Mouse (Mus musculus) lung, embryonic 15.5 days (tissue): ENCODE measurements around the gene Pgls. TPM values are rescaled to one million over a fixed set of nuclear protein-coding genes. Genes with fewer than 3 reads are reported as not detected.

Experiments
- ATAC-seq: fragments of 200-750 bp; cut with Nextera tagmentation; 2 replicates; pipeline ENCODE4 v1.8.0; 2017; ENCODE audit warnings: moderate number of reproducible peaks, borderline replicate concordance; ENCODE audit not compliant: low FRiP score, low TSS enrichment; ENCODE audit errors: extremely low read depth
- H3K27ac ChIP-seq: fragments of 300-500 bp; sonication (generic); 2 replicates; pipeline ENCODE4 v1.5.1; 2015; ENCODE audit warnings: moderate library complexity, mild to moderate bottlenecking, inconsistent platforms
- H3K27me3 ChIP-seq: fragments of 300-500 bp; sonication (generic); 2 replicates; pipeline ENCODE4 v1.6.1; 2015; ENCODE audit warnings: inconsistent platforms
- H3K36me3 ChIP-seq: fragments of 300-500 bp; sonication (generic); 2 replicates; pipeline ENCODE4 v1.6.1; 2015; ENCODE audit warnings: inconsistent platforms
- H3K4me1 ChIP-seq: fragments of 300-500 bp; sonication (generic); 2 replicates; pipeline ENCODE4 v1.6.1; 2015; ENCODE audit warnings: inconsistent platforms
- H3K4me2 ChIP-seq: fragments of 300-500 bp; sonication (generic); 2 replicates; pipeline ENCODE4 v1.6.1; 2015; ENCODE audit warnings: inconsistent platforms, mild to moderate bottlenecking, moderate library complexity
- H3K4me3 ChIP-seq: fragments of 300-500 bp; sonication (generic); 2 replicates; pipeline ENCODE4 v1.5.1; 2015; ENCODE audit warnings: mild to moderate bottlenecking, inconsistent platforms
- H3K9ac ChIP-seq: fragments of 300-500 bp; sonication (generic); 2 replicates; pipeline ENCODE4 v1.6.1; 2015; ENCODE audit warnings: inconsistent platforms
- H3K9me3 ChIP-seq: fragments of 300-500 bp; sonication (generic); 2 replicates; pipeline ENCODE4 v1.6.1; 2016; ENCODE audit warnings: inconsistent platforms
- WGBS: fragments of 180-500 bp; shearing (Covaris S2); methylation state at CpG from one replicate; pipeline ENCODE4 v1.1.7; 2015; 5-methylcytosine and 5-hydroxymethylcytosine counted together
- microRNA-seq: library from miRNA; unstranded; fragments of <30 nt; microRNA quantifications from one replicate; pipeline ENCODE4, GENCODE M21; 2016
- polyA plus RNA-seq: library from polyadenylated mRNA; unstranded; fragments of >200 nt; fragmentation: Nextera tagmentation; extraction: Ambion mirVana; gene quantifications from 2 replicates; pipeline ENCODE4 v1.2.1, GENCODE M21; 2015

The Pgls gene
- polyA plus RNA-seq, 1 experiment from 2014 or later = 228 TPM

DNA sequence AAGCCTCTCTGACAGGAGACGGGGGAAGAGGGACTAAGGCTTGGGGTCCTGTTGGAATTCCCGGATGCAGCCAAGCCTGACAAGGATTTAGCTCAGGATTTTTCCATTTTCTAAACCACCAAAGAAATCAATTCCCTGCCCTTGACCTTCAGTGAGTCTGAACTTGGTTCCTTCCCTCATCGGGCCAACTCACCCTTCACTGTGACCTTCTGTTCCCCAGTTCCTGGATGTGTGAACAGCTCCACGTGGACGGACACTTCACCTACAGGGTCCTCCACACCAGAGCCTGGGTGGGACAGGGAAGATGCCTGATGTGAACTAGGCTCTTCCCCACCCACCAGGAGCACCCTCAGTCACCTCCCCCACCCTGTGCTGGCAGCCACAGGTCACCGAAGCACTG lies 38.8 kb downstream of the Pgls start:
- no peak overlapping the region for H3K9ac ChIP-seq
- H3K4me3 ChIP-seq = no peak overlapping the region
- peaks cover 39% of the 10 kb centered on the region for H3K4me1 ChIP-seq
- no peak overlapping the region for H3K4me2 ChIP-seq
- H3K9me3 ChIP-seq = no peaks in the 10 kb centered on the region
- WGBS = 84% methylated on average over 6 of the region's 6 CpGs
- H3K27ac ChIP-seq = no peak overlapping the region
- no peaks in the 10 kb centered on the region for H3K36me3 ChIP-seq
- no peak for ATAC-seq
- peaks cover 39% of the 10 kb centered on the region for H3K27me3 ChIP-seq

DNA sequence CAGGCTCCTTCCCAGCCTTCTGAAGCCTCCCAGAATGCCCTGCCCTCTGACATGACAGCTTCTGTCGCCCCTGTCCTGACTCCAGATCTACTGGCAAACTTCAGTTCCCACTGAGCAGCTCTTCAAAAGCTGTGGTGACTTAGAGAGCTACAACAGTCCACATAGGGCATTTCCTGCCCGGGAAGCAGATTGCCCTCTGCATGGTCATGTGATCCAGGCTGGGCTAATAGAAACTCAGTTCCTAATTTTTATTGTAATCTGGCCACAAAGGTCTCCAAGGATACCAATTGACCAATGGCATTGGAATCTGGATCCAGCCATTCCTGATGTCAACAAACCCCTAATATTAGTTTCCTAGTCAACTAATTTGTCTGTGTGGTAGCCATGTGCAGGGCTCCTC lies 39.9 kb downstream of the Pgls start:
- Histone ChIP-seq H3K4me2 (no peak overlapping the region), H3K9me3 (no peaks in the 10 kb centered on the region), H3K27me3 (peaks cover 44% of the 10 kb centered on the region), H3K4me1 (peaks cover 39% of the 10 kb centered on the region), H3K36me3 (no peaks in the 10 kb centered on the region), H3K27ac (no peak overlapping the region), H3K9ac (no peak overlapping the region), H3K4me3 (no peak overlapping the region)
- 66% methylated on average over 2 of the region's 2 CpGs for WGBS
- no peak for ATAC-seq

DNA sequence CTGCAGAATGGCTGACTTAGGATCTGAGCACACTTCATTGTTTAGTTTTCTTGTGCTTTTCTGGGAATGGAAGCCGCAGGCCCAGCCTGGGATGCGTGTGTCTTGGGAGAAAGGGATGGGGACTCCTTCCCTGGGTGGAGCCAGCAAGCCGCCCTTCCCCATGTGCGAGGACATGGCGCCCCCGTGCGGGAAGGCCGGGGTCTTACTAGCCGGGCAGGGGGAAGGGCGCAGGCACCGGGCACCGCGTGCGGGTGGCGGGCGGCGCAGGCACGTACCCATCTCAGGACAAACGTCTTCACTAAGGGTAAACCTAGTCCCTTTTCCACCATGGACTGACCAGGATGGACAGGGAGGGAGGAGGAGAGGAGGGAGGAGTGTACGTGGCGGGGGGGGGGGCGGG lies 41.2 kb downstream of the Pgls start:
- no peak for ATAC-seq
- Histone ChIP-seq H3K9ac (no peak overlapping the region), H3K4me3 (no peak overlapping the region), H3K4me1 (peaks cover 27% of the 10 kb centered on the region), H3K27ac (no peak overlapping the region), H3K27me3 (peaks cover 44% of the 10 kb centered on the region), H3K9me3 (no peaks in the 10 kb centered on the region), H3K36me3 (no peaks in the 10 kb centered on the region), H3K4me2 (no peak overlapping the region)
- 9% methylated on average over 10 of the region's 22 CpGs for WGBS

GRCm38 (mm10) chr8:71633981-71634667 lies 42.1 kb downstream of the Pgls start:
- WGBS = 4% methylated on average over 26 of the region's 26 CpGs
- ATAC-seq = no peak
- peak overlapping the region; percentile 43 for H3K4me2 ChIP-seq
- H3K27me3 ChIP-seq = peaks cover 44% of the 10 kb centered on the region
- H3K27ac ChIP-seq = no peak overlapping the region
- H3K9me3 ChIP-seq = no peaks in the 10 kb centered on the region
- peaks cover 17% of the 10 kb centered on the region for H3K4me1 ChIP-seq
- peak overlapping the region; percentile 14; the same call in 1 of the 2 replicates for H3K4me3 ChIP-seq
- H3K36me3 ChIP-seq = no peaks in the 10 kb centered on the region
- no peak overlapping the region for H3K9ac ChIP-seq

DNA sequence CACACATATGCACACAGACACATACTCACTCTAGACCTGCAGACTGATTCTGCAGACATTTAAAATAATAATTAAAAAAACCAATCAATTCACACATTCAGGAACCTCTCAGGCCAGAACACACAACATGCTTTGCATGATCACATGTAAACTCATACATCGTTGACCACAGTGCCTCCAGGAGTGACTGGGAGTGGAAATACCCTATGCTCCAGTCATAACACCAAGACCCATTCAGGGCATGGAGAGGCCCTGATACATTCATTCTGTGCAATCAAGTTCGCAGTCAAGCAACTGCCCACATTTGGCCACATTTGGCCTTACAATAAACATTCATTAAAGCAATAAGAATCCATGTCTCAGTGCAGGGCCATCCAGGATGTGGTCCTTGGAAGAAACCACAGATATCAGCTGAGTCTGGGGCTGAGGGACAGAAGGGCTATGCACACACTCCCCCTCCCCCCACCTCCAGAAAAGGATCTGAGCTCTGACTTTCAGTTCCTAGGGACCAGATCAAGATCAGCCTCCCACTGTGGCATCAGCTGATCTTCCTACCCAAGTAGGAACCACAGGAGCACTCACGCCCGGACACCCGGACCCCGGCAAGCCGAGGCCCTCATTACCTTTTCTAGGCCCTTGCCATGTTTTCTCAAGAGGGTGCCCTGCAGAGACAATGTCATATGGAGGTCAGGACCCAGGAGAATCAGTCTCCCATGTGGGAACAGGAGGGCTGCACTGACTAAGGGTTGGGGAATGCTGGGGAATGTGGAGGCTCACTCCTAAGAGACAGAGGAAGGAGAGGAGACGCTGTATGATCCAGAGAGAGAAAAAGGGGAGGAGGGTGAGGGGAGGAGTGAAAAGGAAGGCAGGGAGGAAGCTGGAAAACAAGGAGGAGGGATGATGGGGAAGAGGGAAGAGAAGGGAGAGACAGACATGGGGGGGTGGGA lies 45.4 kb downstream of the Pgls start:
- Histone ChIP-seq H3K4me3 (no peak overlapping the region), H3K27me3 (peaks cover 35% of the 10 kb centered on the region), H3K27ac (no peak overlapping the region), H3K9ac (no peak overlapping the region), H3K4me2 (no peak overlapping the region), H3K36me3 (no peaks in the 10 kb centered on the region), H3K4me1 (peaks cover 9% of the 10 kb centered on the region; the same call in 1 of the 2 replicates), H3K9me3 (no peaks in the 10 kb centered on the region)
- WGBS = 46% methylated on average over 8 of the region's 8 CpGs
- ATAC-seq = no peak

DNA sequence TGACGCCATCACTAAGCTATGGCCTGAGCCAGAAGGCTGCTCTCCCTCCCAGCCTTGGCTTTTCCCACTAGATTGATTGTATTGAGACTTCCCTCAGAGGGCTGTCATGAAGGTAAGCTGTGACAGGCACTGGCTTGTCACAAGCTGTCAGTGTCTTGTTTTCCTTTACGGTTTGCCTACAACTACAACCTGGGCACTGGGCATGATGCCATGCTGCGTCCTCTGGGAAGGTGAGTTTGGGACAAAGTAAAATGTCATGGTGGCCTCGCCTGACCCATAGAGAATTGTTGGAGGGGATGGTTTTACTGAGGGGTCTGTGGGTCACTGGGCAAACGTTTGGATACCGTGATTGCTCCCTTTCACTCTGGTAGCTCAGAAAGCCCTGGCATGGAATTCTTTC lies 46.3 kb downstream of the Pgls start:
- no peak for ATAC-seq
- 63% methylated on average over 6 of the region's 6 CpGs for WGBS

DNA sequence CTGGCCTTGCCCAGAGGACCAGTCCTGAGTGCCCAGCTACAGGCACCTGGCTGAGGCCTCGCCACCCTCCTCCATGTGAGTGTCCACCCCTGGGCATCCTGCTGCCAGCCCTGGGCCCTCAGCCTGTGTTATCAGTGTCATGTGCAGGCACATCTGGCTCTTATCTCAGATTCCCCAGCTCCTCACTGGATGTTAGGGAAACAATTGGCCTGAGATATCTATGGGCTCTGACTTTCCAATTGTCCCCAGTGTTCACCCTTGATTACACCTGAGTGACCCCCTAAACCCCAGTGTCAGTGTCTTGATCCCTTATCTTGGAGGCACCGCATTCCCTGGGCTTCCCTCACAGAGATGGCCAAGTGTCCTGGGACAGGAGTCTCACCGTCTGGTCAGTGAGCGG lies 47.3 kb downstream of the Pgls start:
- H3K4me2 ChIP-seq = no peak overlapping the region
- 70% methylated on average over 4 of the region's 4 CpGs for WGBS
- H3K27ac ChIP-seq = no peak overlapping the region
- peaks cover 5% of the 10 kb centered on the region; the same call in 1 of the 2 replicates for H3K4me1 ChIP-seq
- no peak for ATAC-seq
- H3K36me3 ChIP-seq = no peaks in the 10 kb centered on the region
- H3K9me3 ChIP-seq = no peaks in the 10 kb centered on the region
- no peak overlapping the region for H3K4me3 ChIP-seq
- H3K27me3 ChIP-seq = peaks cover 19% of the 10 kb centered on the region
- no peak overlapping the region for H3K9ac ChIP-seq

More for the DNA sequence above, 46.3 kb downstream of the Pgls start:
- Histone ChIP-seq H3K4me2 (no peak overlapping the region), H3K9me3 (no peaks in the 10 kb centered on the region), H3K4me1 (peaks cover 9% of the 10 kb centered on the region; the same call in 1 of the 2 replicates), H3K27ac (no peak overlapping the region), H3K27me3 (peaks cover 26% of the 10 kb centered on the region), H3K4me3 (no peak overlapping the region), H3K36me3 (no peaks in the 10 kb centered on the region), H3K9ac (no peak overlapping the region)

DNA sequence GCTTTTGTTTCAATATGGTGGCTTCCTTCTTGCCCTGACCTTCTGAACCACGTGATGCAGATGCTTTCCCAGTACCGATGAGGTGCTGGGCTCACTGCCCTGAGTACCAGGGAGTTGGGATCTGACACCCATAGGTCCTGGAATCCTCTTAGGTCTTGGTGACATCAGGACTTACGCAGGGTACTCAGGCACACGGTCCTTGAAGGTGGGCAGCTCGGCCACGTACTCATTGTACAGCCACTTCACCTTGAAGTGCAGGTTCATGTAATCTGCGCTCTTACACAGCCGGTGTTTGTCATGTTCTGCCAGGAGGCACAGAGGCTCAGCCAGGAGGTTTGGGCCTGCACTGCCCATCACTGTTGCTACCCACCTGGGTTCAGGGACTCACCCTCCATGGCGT lies 53.5 kb downstream of the Pgls start:
- Histone ChIP-seq H3K4me2 (no peak overlapping the region), H3K9ac (no peak overlapping the region), H3K27ac (no peak overlapping the region), H3K4me3 (no peak overlapping the region), H3K4me1 (no peaks in the 10 kb centered on the region), H3K9me3 (no peaks in the 10 kb centered on the region), H3K36me3 (no peaks in the 10 kb centered on the region), H3K27me3 (no peaks in the 10 kb centered on the region)
- 56% methylated on average over 9 of the region's 9 CpGs for WGBS
- ATAC-seq = no peak

Small RNA genes within 50 kb of the gene (microRNA-seq; reads per million reads assigned to microRNA genes)
- gene Mir6769b = not detected

Other genes with a start within 250 kb of the Pgls start
- gene Use1, start 225.3 kb upstream of the Pgls start, polyA plus RNA-seq = 85.0 and 87.0 TPM in 2 replicates
- gene Ocel1, start 220.9 kb upstream of the Pgls start, polyA plus RNA-seq = 7.0 and 7.2 TPM in 2 replicates
- 76.6 and 80.4 TPM in 2 replicates for gene Nr2f6, start 210.2 kb upstream of the Pgls start, polyA plus RNA-seq
- 28.2 and 30.7 TPM in 2 replicates for gene Ushbp1, start 196.4 kb upstream of the Pgls start, polyA plus RNA-seq
- gene Babam1, start 195.3 kb upstream of the Pgls start, polyA plus RNA-seq = 109 and 112 TPM in 2 replicates
- 42.6 and 46.7 TPM in 2 replicates for gene Ankle1, start 186.2 kb upstream of the Pgls start, polyA plus RNA-seq
- gene Abhd8, start 128.5 kb upstream of the Pgls start, polyA plus RNA-seq = 51.3 and 56.0 TPM in 2 replicates
- gene Mrpl34, start 127.2 kb upstream of the Pgls start, polyA plus RNA-seq = 130 and 147 TPM in 2 replicates
- 104 TPM in 2 replicates for gene Dda1, start 123.0 kb upstream of the Pgls start, polyA plus RNA-seq
- 1.6 and 1.9 TPM in 2 replicates for gene Ano8, start 106.2 kb upstream of the Pgls start, polyA plus RNA-seq
- gene Gtpbp3, start 104.1 kb upstream of the Pgls start, polyA plus RNA-seq = 16.3 and 19.1 TPM in 2 replicates
- gene Plvap, start 80.4 kb upstream of the Pgls start, polyA plus RNA-seq = 146 and 147 TPM in 2 replicates
- gene Ccdc194, start 66.5 kb upstream of the Pgls start, polyA plus RNA-seq = 0.39 and 0.65 TPM in 2 replicates
- 49.7 and 52.0 TPM in 2 replicates for gene Bst2, start 54.7 kb upstream of the Pgls start, polyA plus RNA-seq
- gene Mvb12a, start 49.3 kb upstream of the Pgls start, polyA plus RNA-seq = 95.2 and 96.6 TPM in 2 replicates
- gene Tmem221, start 33.3 kb upstream of the Pgls start, polyA plus RNA-seq = 3.3 and 4.6 TPM in 2 replicates
- not detected in 2 replicates for gene Nxnl1, start 25.6 kb upstream of the Pgls start, polyA plus RNA-seq
- gene Slc27a1, start 23.3 kb upstream of the Pgls start, polyA plus RNA-seq = 34.3 and 36.7 TPM in 2 replicates
- gene Fam129c, start 5.5 kb downstream of the Pgls start, polyA plus RNA-seq = 3.1 and 3.4 TPM in 2 replicates
- gene Colgalt1, start 18.8 kb downstream of the Pgls start, polyA plus RNA-seq = 77.9 and 79.3 TPM in 2 replicates
- gene Unc13a, start 79.6 kb downstream of the Pgls start, polyA plus RNA-seq = 0.66 and 0.81 TPM in 2 replicates
- 9.9 TPM in 2 replicates for gene Jak3, start 84.1 kb downstream of the Pgls start, polyA plus RNA-seq
- 0.63 and 1.3 TPM in 2 replicates for gene Insl3, start 97.0 kb downstream of the Pgls start, polyA plus RNA-seq
- 3.3 and 3.6 TPM in 2 replicates for gene B3gnt3, start 109.6 kb downstream of the Pgls start, polyA plus RNA-seq
- 4.8 and 7.6 TPM in 2 replicates for gene Fcho1, start 133.5 kb downstream of the Pgls start, polyA plus RNA-seq